Comparison of ENCODE assay signal across 7 mouse cellular contexts in genomic region chr7:135651831-135652511, GRCm38 (mm10).
DNase-seq lines count a peak whose midpoint lies in the region; ATAC-seq lines count a peak whose summit lies in the region.

No protein-coding gene starts in this region.

- ATAC-seq in activated CD4-positive, CD25-positive, alpha-beta regulatory T cell, adult 4 months: peak; percentile 75

- peak; percentile 58 to 62 for DNase-seq in B cell, adult 2 months
- DNase-seq in kidney, adult 9 months: peak; percentile 9
- DNase-seq in lung, postnatal 25 days (ENCODE audit: low spot score): peak; percentile 59
- peak; percentile 75 for DNase-seq in thymus, postnatal 25 days
- no peak for DNase-seq in cerebellum, adult 9-10 months
- DNase-seq in testis, postnatal 14 days (ENCODE audit: low spot score): no peak

Comparison
In these comparisons a context has a peak if more than half of its experiments do, and no peak if none do; other contexts are left out.
1. DNase-seq: peak in B cell, adult 2 months (2 of 2), kidney, adult 9 months (single experiment), lung, postnatal 25 days (single experiment) and thymus, postnatal 25 days (single experiment); none in cerebellum, adult 9-10 months (single experiment) and testis, postnatal 14 days (single experiment).